Mouse (Mus musculus) frontal cortex, postnatal 36 days (tissue): ENCODE results near the gene Six4.
"Not testable (repeated sequence)": the region's sequence is repeated elsewhere in the genome, so short reads cannot be mapped to it uniquely, and the experiment has no call there.

ENCODE experiments used
- DNase-seq, 2 experiments: peaks; one replicate each; pipeline ENCODE4 v3.0.0; 2022; ENCODE audit warnings: low spot score in 2 of 2

The Six4 gene

GRCm38 (mm10) chr12:73113196-73113595 lies at the start of gene Six4:
Six4 (minus strand) TSS chr12:73113456.
- peak; percentile 36 to 38 for DNase-seq

- no peak for DNase-seq
These were observed 49.3 kb upstream of the Six4 start for GRCm38 (mm10) chr12:73162408-73163181.

- no peak for DNase-seq
These were observed 47.1 kb upstream of the Six4 start for GRCm38 (mm10) chr12:73160341-73160740.

GRCm38 (mm10) chr12:73154150-73154549 lies 40.9 kb upstream of the Six4 start:
- no peak for DNase-seq

GRCm38 (mm10) chr12:73151038-73151437 lies 37.8 kb upstream of the Six4 start:
- not testable (repeated sequence) for DNase-seq

GRCm38 (mm10) chr12:73147236-73147635 lies 34.0 kb upstream of the Six4 start:
- DNase-seq: no peak

GRCm38 (mm10) chr12:73140732-73141131 lies 27.5 kb upstream of the Six4 start:
- DNase-seq: no peak

- no peak for DNase-seq
These were observed 12.0 kb upstream of the Six4 start for GRCm38 (mm10) chr12:73125250-73125649.

GRCm38 (mm10) chr12:73123093-73124041 lies 10.1 kb upstream of the Six4 start, which contains the start of gene Mnat1:
Mnat1 (plus strand) TSS chr12:73123717.
- peak; percentile 83 to 90 for DNase-seq

GRCm38 (mm10) chr12:73112326-73113087 lies 749 bp downstream of the Six4 start:
- peak; percentile 29 to 37 for DNase-seq

- peak in 1 of 2 experiments; percentile 5 for DNase-seq
These were observed 1.5 kb downstream of the Six4 start for GRCm38 (mm10) chr12:73111561-73112325.

GRCm38 (mm10) chr12:73110431-73111111 lies 2.7 kb downstream of the Six4 start:
- DNase-seq: peak in 1 of 2 experiments; percentile 8

GRCm38 (mm10) chr12:73107821-73108220 lies 5.4 kb downstream of the Six4 start:
- DNase-seq: no peak

- DNase-seq: no peak
These were observed 9.5 kb downstream of the Six4 start for GRCm38 (mm10) chr12:73103713-73104112.

- DNase-seq: no peak
These were observed 14.7 kb downstream of the Six4 start for GRCm38 (mm10) chr12:73098593-73098992.

GRCm38 (mm10) chr12:73096177-73096576 lies 17.1 kb downstream of the Six4 start:
- DNase-seq: not testable (repeated sequence)

- no peak for DNase-seq
These were observed 18.7 kb downstream of the Six4 start for GRCm38 (mm10) chr12:73094605-73095004.

- DNase-seq: no peak
These were observed 19.1 kb downstream of the Six4 start for GRCm38 (mm10) chr12:73094189-73094588.

- no peak for DNase-seq
These were observed 22.5 kb downstream of the Six4 start for GRCm38 (mm10) chr12:73090672-73091335.

- no peak for DNase-seq
These were observed 24.3 kb downstream of the Six4 start for GRCm38 (mm10) chr12:73088911-73089310.
